Mouse (Mus musculus) adrenal gland (tissue): ENCODE measurements at regions not wholly inside any gene's neighbourhood (a gene's known extent, or its start where the extent isn't known, plus 50 kb on each side); places are given as distances from the start of the nearest gene placed in this dataset.
"Not testable (repeated sequence)": the region's sequence is repeated elsewhere in the genome, so short reads cannot be mapped to it uniquely, and the experiment has no call there.

Experiments
- intact Hi-C: fragments of 180-260 bp; cut with DNase I; formaldehyde crosslinking; loops from one replicate; pipeline ENCODE4 v1.15.1; 2025

DNA sequence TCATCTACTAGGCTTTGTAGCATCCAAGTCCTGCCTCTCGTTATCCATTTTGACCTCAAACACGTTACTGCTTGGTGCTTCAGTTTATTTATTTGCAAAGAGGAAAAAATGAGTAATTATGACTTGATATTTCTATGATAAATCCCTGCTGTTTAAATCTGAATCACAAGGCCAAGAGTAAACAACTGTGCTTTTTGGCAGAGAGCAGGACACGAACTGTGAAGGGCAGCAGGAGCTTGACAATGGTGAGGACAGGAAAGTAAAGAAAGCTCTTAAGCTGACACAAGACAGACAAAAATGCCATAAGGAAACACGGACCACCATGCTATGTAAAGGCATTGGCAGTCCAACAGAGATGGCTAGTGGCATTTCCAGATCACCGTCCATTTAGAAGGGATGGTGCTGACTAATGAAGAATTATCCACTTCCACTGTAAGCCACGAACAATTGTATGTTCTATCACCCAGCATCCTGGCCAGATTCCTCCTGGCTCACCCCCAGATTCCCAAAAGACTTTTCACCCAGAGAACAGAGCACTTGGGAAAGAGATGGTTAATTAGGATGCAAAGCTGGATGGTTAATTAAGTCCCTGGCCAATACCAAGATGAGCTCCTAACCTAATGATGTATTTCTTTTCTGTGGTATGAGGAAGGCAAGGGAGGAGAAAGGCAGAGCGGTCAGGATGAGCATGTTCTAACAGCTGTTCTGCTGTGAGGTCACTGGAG lies 476.1 kb upstream of the Cdh5 start:
- intact Hi-C loops = no loop called here

DNA sequence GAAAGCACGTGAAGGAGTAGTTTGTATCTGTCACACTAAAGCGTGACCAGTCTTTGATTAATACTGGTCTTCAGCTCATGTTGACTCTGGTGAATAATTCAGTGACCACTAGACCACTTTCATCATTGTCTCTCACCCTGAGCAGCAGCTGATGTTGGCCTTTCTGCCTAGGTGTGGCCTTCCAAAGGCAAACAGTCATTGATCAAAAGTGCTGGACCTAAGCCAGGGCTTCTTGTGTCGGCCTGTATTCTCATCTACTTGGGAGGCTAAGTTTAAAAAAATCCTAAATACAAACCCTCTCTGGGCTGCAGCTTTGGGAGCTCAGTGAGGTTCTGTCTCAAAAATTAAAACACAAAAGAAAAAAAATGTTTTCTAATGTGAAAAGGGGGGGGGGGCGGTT lies 475.0 kb upstream of the Cdh5 start:
- intact Hi-C loops = no loop called here

DNA sequence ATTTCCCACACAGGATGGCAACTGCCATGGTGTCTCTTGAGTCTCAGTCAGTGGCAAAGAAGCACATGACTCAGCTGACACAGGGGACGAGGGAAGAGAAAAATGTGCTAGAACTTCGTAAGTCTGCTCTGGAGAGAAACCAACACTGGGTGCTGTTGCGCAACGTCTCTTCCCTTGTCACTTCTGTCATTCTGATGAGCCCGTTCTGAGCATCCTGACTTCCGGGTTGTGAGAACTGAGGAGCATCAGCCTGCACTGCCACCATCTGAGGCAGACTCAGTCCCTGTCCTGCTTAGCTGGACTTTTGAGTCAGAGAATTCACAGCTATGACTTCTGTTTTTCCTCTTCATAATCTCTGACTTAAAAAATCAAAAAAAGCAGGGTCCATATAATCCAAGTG lies 468.9 kb upstream of the Cdh5 start:
- intact Hi-C loops = no loop called here

DNA sequence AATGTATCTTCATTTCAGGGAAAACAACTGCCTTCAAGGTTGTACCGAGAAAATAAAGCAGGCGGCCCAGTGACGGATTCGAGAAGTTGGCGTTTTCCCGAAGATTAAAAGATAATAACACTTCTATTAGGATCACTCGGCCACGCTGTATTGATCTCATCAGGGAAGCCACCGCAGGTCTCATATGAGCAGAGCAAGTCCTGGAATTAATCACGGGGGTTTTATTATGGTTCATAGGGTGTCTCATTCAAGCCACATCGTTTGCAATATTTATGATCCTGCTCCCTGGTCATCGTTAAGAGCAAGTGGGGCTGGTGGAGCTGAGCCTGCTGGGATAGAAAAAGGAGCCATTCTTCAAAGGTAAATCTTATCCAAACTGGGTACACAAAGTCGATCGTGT lies 466.5 kb upstream of the Cdh5 start:
- intact Hi-C loops = no loop called here

DNA sequence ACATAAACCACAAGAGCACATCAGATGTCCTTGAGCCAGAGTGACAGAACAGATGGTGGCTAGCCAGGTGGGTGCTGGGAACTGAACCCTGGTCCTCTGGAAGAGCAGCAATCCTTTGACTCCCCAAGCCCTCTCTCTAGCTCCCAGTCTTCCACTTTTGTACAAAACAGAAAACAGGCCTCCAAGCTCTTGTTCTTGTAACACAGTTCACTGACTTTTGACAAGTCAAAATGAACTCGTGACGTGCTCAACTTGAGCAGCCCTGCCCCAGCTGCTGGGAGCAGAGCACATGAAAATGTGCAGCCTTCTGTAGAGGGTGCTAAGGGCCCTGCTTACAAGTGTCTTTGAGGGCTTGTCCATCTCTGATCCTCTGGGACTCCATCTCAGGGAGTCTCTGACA lies 457.8 kb upstream of the Cdh5 start:
- intact Hi-C loops = no loop called here

DNA sequence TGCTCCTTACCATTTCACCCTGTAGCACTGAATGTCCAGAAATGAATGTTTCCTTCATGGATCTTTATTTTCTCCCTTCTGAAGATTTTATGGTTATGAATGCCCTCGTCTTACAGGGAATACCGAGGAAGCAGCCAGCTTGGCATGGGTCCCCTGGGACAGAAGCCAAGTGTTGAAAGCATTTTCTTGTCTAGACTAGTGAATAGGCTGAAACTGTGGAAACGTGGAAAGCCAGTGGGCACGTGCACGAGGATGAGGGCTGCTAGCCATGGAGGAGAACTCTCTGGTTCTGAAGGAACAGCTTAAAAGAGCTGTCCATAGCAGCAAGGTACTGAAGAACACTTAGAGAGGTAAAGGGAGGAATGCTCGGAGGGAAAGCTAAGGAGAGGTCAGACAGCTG lies 457.3 kb upstream of the Cdh5 start:
- intact Hi-C loops = no loop called here

DNA sequence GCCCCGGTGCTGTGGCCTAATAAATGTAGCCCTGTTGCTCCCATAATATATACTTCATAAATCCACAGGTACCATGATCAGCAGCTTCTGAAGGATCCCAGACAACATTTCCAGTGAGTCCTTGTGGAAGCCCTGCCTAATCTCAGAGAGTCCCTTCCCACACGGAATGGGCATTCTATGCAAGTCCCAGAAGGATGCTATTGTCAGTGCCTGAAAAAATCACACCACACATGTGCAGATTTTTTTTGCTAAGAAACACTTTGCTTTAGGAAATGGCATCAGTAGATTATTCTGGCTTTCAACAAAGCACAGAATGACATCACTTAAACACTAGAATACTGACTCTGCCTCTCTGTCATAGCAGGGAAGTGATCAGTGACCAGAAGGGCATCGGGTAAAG lies 456.6 kb upstream of the Cdh5 start:
- intact Hi-C loops = no loop called here

DNA sequence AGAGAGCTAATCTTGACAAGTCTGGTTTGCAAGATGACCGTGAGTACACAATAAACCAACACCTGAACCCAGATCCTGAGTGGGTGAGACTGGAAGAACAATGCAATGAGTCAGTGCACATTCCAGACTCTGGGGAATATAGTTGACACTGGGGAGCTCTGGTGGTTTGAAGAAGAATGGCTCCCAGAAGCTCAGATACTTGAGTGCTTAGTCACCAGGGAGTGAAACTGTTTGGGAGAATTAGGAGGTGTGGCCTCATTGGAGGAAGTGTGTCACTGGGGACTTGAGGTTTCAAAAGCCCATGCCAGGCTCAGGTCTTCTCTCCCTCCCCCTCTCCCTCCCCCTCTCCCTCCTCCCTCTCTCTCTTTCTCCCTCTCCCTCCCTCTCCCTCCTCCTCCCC lies 436.6 kb upstream of the Cdh5 start:
- intact Hi-C loops = no loop called here

DNA sequence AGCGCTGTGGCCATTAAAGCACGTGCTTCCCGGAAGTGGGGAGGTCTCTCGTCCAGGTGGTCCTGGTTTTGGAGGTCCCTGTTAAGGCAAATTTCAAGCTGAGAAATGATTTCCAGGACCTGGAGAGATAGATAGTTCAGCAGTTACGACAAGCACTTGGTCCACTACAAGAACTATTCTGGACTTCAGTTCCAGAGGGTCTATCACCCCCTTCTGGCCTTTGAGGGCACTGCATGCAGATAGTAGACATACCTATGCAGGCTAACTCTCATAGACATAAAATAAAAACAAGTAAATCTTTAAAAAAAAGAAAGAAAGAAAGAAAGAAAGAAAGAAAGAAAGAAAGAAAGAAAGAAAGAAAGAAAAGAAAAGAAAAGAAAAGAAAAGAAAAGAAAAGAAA lies 415.2 kb upstream of the Cdh5 start:
- intact Hi-C loops = not testable (repeated sequence)

DNA sequence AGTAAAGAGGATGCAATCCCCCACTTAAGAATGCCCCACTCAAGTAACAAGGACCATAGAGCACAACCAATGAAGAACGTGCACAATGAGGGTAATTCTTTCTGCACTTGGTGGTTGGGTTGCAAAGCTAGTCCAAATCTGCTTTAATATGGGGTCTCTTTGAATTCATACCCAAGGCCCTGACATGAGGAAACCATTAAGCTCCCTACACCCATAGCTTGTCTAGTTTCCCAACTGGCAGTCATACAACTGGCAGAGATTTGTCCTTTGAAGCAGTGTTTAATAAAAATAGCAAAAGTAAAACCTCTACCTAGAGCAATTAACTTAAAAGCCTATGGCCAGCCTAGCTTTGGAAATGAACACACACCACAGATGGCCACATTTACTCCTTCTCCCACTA lies 411.0 kb upstream of the Cdh5 start:
- intact Hi-C loops = no loop called here

DNA sequence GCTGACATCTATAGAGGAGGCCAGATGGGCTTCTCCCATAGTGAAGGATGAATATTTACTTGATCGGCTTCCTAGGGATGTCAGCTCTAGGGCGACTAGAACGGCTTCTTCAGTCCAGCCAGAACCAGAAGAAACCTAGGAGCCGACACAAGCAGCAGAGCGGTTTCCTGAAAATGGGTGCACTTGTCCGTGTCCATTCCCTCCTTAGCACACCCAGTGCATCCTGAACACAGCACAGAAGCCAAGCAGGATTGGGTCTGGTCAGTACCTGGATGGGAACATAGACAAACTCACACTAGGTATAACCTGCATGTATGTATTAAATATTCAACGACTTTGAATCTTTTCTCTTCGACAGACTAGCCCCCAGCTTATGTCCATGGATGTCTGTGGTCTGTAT lies 407.9 kb upstream of the Cdh5 start:
- intact Hi-C loops = no loop called here

DNA sequence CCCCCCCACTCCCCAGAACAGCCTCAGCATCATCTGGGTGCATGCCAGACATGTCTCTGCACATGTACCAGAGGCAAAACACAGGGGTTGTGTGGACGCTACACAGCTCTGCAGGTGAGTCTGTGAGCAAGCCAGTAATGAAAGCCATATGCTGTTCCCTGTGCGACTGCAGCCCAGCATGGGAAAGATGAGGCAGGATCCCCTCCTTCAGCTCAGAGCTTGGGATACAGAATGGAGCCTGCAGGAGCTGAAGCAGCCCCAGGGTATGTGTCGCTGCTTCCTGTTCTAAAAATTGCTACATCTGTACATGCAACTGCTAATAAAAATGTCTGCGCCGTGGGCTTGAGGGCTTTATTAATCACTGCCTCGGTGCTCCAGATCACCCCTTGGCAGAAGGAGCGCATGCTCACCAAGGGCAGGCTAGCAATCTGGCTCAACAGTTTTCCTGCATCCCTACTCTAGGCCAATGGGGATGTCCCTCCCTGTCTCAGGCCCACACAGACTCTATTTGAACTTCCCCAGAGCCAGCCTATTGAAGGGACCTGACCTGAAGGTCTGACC lies 407.0 kb upstream of the Cdh5 start:
- intact Hi-C loops = no loop called here

DNA sequence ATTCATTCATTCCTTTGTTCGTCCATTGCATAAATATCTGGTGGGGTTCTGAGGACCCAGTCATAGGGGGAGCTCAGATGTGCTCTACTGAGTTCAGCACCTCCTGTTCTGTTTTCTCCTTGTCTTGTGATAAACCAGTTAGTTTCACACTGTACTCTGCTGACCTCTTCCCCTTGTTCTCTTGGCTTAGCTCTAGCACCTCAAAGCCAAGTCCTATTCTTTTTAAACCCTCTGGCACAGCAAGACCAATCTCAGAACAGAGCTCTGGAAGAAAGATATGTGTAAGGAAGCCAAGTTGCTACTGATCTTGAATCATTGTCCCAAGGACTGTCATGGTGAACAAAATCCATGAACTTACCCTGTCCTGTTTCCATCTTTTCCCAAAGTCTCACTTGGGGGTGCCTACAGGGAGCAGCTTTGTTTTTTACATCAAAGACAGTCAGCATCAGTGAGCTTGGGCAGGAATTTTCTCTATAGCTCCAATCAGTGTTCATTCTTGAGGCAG lies 402.4 kb upstream of the Cdh5 start:
- intact Hi-C loops = no loop called here

DNA sequence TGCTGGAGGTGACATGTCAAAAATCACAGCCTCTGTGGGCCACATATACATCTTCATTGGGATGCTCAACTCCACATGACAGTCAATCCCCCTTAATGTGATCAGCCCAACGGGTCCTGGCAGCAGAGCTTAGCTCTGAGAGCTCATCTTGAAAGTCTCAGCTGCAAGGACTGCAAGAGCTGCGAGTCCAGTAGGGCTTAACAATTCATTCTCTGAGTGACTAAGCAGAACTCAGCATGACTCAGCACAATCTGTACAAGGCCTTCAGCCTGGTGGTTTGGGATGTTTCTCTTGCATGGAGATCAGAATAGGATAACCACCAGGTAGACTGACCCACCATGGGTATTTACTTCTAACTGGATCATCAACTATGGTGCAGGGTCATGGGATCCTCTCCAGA lies 399.2 kb upstream of the Cdh5 start:
- intact Hi-C loops = no loop called here

DNA sequence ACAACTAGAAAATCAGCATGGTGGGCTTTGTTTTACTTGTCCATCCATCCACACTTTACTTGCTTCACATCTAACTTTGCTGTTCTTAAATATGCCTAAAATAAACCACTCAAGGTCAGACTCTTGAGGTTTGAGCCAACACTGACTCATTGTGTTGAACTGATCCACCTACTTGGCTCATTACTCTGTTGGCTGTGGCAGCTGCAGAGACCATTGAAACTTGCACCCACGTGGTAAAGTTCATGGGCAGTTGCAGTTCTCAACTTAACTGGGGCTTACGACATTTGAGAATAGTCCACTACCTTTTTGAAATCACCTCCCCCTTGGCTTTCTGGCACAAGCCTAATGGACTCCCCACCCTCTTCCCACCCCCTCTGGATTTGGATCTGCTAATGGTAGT lies 395.3 kb upstream of the Cdh5 start:
- intact Hi-C loops = no loop called here

DNA sequence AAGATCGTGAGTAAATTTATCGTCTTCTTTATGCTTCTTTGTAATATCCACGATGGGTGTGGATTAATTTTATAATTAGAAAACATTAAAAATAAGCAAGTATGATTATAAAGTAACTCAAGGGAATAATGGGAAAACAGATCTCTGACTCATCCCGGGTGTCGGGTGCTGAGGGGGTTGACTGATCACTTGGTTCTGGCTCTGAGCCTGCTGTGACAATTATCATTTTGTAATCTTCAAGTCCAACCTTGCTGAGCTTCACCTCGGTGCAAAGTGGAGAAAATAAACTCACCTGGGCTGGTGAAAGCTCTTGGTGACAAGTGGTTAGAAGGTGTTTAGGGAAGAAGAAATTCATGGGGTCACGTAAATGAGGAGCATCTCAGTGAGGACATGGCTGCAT lies 390.6 kb upstream of the Cdh5 start:
- intact Hi-C loops = not testable (repeated sequence)

DNA sequence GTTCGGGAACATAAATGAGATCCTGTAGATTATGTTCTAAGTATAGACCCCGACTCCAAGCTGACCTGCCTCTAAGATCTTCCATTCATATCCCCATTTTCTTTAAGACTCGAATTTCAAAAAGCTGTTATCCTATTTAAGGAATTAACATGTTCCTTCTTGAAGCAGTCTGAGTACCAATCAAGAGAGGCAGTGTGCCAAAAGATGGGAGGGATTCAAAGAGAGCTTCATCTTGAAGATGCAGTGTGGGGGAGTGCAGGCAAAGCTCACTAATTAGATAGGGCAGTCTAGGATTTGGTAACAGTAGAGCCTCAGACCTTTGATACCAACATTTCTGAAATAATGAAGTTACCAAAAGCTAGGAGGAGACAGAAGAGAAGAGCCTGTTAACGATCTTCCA lies 383.7 kb upstream of the Cdh5 start:
- intact Hi-C loops = no loop called here

DNA sequence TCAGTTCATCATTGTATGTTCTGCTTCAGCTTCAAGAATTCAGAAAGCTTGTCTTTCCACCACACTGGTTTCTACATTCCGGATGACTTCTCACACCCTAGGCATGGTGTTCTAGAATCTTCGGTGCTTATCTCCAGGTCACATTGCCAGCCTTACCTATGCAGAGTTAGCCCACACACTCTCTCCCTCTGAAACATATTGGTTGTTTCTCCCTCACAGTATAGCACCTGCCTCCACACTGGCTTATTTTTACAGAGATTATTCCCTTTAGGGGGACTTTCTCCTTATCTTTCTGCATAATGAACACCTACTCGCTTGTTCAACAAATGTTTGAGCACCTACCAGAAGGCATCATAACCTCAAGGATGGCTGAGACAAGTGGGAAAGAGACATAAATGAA lies 368.0 kb upstream of the Cdh5 start:
- intact Hi-C loops = no loop called here

DNA sequence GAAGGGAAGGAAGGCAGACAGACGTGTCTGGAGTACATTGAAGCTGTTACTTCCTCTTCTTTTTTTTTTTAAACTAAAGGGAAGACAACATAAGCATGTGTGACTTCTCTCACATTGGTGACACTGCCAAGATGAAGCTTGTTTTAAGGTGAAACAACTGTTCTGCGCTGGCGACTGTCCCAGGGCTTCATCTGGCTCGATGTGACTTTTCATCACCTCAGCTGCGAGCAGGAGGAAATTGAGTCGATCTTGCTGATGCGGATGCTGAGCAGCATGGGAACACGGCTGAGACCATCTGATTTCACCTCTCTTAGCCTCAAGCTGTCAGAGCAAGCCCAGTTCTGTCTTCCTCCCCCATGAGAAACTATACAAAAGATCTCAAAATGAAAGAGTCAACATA lies 363.1 kb upstream of the Cdh5 start:
- intact Hi-C loops = no loop called here

DNA sequence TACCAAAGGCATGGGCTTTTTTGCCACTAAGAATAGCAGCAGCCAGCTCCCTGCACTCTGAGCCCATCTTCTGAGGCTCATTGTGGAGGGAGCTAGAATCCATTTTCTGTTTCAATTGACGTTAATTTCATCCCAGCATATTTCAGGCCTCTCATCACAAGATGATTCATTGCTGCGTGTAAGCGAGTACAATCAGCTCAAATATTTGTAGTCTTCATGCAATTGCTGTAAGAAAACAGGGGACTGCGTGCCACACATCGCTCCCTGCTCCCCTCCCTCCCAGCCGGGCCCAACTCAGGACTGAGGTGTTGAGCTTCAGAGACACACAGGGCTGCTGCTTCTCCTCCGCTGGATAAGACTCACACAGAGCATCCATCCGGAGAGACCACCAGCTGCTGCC lies 360.0 kb upstream of the Cdh5 start:
- intact Hi-C loops = no loop called here

DNA sequence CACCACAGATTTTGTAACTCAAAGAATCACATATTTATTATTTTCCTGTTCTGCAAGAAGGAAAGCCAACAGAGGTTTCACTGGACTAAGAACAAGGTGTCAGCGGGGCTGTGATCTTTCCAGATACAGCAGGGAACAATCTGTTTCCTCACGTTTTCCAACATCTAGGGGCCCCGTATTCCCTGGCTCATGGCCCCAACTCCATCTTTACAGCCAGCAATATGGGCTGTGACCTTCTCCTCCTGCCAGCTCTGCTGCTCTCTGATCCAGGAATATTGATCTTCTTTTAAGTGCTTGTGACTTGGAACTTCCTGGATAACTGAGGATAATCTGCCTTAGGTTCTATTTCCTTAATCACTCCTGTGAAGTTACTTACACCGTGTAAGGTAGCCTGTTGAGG lies 352.7 kb upstream of the Cdh5 start:
- intact Hi-C loops = no loop called here

DNA sequence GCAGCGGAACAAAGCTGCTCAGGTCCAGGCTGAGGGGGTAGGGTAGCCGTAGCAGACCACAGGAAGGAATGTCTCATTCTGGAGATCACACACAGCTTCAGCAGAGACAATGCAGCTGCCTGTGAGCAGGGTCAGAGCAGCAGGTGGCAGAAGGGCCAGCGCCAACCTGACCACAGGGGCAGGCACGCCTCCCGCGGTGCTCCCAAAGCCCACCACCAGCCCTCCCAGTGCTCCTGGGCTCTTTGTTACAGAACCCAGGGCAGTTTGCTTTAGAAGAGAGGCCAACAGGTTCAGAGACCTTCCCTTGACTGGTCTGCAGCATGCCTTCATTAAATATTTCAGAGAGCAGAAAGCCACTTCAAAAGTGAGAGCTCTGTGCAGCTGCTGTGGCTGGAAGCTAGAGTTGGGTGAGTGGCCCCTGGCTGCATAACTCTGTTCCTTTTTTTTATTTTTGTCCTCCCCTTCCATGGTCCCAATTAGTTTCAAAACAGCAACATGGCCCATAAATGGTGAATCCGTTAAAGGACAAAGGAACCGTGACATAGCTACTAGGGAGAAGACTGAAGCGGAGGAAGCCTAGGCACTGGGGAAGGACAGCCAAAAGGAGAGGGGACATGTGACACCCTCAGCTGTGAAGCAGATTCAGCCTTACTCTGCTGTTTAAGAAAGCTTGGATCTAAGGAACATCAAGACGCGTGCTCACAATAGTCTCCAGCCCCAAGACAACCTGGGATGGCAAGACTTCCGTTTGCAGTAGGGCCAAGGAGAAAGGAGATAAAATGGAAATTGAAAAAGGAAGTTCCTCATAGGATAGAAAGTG lies 350.9 kb upstream of the Cdh5 start:
- intact Hi-C loops = no loop called here

DNA sequence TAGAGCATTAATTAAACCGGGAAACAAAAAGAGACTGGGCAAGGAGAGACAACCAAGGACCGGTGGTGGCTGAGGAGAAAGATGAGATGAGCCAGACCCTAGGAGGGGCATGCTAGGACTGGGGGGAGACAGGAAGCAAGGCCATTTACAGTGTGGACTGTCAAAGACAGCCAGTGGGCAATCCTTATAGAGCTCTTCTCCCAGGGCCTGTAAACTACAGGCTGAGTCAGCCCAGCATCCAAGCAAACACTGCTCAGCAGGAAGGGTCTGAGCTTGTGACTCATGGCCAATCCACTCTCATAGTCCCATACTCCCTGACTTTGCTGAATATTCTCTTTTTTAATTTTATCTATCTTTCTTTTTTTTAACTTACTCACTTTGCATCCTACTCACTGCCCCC lies 350.3 kb upstream of the Cdh5 start:
- intact Hi-C loops = no loop called here
